Mouse (Mus musculus) adrenal gland, adult (tissue): ENCODE measurements around the gene Slc2a3.
"Not testable (repeated sequence)": the region's sequence is repeated elsewhere in the genome, so short reads cannot be mapped to it uniquely, and the experiment has no call there.

ENCODE experiments used
- DNase-seq, 2 experiments: peaks; one replicate each; pipeline ENCODE4 v3.0.0; 2022 to 2023; ENCODE audit warnings: low spot score in 1 of 2; ENCODE audit not compliant: inconsistent age in 2 of 2

The Slc2a3 gene

DNA sequence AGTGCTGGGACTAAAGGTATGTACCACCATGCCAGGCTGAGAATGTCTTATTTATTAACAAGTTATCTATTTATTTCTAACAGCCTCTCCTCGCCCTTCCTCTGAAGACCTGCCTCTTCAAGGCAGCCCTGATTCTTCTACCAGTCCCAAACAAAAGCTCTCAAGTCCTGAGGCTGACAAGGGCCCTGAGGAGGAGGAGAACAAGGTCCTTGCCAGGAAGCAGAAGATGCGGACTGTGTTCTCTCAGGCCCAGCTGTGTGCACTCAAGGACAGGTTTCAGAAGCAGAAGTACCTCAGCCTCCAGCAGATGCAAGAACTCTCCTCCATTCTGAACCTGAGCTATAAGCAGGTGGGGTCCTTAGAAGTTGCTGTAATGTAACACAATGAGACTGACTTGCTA, 90.0 kb downstream of the Slc2a3 start:
- no peak for DNase-seq

DNA sequence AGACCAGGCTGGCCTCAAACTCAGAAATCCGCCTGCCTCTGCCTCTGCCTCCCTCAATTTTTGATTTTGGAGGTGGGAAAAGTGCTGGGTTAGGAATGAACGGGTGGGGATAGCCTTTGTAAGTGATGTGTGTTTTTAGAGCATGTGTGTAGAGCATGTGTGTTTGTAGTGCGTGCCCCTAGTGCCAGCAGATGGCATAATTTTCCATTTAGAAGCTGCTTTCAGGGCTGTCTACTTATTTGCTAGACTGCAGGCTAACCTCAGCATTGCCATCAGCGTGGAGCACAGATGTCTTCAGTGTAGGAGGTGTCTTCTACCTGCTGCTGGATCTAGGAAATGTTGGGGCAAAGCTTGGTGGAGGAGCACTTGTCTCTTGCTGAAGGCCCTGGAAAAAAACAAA, 92.6 kb downstream of the Slc2a3 start:
- DNase-seq, result no peak

DNA sequence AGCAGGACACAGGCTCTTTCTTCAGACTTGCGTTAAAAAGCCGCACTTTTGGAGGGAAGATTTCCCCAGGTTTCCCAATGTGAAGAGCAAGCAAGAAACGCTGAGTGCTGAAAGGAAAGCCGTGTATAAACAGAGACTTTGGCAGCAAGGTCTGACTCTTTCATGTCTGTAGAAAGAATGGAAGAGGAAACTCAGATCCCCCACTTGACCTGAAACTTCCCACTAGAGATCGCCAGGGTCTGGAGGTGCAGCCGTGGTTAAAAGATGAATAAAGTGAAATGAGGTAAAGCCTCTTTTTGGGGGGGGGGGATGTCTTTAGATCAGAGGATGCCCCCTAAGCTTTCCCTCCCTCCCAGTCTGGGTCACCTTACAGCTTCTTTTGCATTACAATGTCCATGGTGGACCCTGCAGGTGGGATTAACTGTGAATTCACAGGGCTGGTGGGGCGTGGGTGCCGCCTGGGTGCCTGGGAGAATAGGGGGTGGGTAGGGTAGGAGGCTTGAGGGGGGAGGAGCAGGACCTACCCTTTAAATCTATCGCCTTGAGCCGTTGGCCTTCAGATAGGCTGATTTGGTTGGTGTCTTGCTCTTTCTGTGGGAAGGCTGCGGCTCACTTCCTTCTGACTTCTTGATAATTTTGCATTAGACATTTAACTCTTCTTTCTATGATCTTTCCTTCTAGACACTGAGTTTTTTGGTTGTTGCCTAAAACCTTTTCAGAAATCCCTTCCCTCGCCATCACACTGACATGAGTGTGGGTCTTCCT, 94.2 kb downstream of the Slc2a3 start, which contains the start of gene Nanog:
TSS of gene Nanog (plus strand) at position 454 of the 765 bp plus-strand sequence.
- no peak for DNase-seq

DNA sequence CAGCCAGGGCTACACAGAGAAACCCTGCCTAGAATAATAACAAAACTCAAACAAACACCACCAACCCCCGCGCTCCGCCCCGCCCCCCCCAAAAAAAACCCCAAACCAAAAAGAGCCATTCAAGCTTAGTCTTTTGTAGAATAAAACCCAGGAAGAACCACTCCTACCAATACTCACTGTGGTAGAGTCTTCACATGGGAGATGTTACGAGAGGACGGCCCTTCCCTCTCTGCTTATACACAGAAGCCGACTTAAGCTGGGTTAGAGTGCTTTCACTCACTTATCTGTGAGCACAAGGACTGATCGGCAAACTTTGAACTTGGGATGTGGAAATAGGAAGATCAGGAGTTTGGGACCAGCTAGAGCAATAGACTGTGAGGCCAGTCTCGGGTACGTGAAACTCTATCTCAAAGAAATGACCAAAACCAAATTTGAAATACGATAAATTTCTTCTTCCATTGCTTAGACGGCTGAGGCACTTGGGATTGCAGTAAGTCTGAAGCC, 95.1 kb downstream of the Slc2a3 start:
- DNase-seq, result no peak

DNA sequence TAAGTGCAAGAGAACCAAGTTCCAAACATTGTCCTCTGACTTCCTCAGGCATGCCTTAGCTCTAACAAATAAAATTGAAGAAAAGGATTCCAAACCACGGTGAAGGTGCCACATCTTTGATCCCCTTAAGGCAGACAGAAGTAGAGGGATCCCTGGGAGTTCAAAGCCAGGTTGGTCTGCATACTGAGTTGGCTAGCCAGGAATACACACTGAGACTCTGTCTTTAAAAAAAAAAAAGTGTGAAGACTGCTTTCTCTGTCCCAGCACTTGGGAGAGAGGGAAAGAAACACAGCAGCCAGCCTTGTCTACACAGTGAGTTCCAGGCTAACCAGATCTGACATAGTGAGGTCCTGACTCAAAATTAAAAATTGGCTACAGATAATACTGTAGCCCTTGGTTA, 97.7 kb downstream of the Slc2a3 start:
- DNase-seq, result no peak

DNA sequence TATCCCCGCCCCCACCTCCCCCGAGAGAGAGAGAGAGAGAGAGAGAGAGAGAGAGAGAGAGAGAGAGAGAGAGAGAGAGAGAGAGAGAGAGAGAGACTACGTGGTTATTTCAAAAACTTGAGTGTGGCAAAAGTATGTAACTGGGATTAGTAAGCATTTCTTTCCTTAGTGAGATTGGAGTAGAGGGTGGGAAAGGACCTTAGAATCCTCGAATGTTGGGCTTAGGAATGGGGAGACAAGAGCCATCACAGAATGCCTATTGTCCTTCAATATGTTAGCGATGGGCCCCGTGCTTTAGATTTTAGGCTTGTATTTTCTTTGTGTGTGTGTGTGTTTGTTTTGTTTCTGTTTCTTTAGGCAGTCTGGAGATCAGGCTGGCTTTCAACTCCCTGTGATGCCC, 98.2 kb downstream of the Slc2a3 start:
- no peak for DNase-seq

DNA sequence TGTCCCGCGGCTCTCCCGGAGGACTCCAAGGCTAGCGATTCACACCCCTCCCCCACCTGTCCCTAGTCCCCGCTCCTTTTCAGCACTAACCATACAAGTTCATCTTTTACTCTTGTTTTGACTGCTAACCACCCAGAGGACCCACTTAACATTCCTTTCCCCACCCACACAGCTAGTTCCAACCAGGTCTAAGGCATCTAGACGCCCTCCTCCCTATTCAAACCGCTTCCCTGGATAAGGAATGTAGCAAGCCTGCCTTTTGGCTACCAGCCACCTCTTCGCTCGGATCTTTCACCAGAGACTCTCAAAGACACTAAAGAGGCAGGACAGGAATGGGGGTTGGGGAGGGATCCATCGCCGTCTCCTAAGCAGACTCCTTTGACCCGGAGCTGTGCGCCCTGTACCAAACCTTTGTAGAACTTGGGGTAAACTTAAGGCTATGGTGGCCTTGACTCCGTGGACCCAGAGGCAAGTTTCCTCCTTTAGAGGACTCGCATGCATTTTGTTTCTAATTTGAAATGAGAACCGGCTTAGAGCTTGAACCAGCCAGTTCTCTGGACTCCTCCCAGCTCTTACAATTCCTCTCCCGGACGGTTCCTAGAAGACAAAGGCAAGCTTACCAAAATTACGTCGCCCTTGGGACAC, 98.8 kb downstream of the Slc2a3 start:
- peak; percentile 27 to 75 for DNase-seq

DNA sequence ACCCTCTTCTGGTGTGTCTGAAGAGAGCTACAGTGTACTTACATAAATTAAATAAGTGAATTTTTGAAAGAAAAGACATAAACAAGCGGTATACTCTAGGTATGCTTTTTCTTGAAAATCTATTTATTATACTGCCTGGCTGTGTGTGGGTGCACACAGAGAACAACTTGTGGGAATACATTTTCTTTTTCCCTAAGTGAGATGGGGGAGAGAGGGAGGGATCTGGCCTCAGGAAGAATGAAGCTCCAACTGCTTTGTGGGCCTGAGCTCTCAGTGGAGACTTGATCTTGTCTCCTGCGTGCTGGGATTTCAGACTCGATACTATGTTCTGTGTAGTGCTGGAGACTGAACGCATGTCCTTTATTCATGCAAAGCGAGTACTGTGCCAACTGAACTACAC, 99.6 kb downstream of the Slc2a3 start:
- no peak for DNase-seq

DNA sequence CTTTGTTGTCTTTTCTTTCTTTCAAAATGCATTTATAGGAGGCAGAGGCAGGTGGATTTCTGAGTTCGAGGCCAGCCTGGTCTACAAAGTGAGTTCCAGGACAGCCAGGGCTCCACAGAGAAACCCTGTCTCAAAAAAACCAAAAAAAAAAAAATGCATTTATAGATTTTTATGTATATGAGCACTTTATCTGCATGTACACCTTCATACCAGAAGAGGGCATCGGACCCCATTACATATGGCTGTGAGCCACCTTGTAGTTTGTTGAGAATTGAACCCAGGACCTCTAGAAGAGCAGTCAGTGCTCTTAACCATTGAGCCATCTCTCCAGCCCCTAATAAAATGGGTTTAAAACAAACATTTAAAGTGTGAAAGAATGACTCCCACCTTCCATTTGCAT, 101.8 kb downstream of the Slc2a3 start:
- DNase-seq, result not testable (repeated sequence)

DNA sequence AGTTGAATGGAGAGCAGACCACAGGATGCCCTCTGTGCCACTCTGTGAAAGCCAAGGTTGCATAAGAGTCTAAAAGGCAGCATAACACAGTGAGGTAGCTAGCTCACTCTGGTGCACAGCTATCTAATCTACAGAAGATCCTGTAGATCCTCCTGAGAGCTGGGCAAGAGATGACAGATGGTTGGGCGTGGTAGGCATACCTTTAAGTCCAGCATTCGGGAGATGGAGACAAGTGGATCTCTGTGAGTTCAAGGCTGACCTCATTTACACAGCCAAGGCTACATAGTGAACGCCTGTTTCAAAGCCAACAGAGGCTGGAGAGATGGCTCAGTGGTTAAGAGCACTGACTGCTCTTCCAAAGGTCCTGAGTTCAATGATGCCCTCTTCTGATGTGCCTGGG, 106.0 kb downstream of the Slc2a3 start:
- no peak for DNase-seq

DNA sequence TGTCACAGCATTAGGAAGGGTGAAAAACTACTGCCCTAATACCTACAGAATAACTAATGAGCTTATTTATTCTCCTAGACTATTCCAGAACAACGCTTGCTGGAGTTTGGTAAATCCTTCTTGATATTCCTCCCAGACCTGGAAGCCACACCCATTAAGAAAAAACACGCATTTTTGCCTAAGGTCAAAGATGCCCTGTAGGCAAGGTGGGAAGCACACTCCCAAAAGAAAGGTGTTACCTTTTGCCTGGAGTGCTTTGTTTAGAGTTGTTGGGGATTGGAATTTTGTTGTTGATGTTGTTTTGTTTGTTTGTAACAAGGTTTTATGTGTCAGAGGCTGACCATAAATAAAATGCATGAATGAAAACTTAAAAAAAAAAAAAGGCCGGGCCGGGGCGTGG, 111.4 kb downstream of the Slc2a3 start:
- no peak for DNase-seq

DNA sequence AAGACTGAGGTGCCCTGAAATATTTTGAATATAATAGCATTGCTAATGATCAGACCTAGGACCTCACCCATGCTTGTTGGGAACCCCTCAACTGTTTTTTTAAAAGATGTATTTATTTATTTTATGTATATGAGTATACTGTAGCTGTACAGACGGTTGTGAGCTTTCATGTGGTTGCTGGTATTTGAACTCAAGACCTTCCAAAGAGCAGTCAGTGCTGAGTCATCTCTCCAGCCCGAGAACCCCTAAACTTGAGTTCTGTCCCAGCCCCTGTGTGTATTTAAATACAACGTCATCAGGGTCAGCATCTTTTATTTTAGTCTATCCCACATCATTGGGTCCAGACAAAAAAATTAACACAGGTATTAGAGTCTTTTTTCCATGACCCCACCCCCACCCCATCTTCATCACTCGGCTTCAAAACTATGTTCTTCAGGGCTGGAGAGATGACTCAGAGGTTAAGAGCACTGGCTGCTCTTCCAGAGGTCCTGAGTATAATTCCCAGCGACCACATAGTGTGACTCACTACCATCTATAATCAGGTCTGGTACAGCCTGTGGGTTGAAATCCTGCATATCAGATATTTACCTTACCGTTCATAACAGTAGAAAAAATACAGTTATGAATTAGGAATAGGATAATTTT, 111.9 kb downstream of the Slc2a3 start:
- DNase-seq, result no peak

DNA sequence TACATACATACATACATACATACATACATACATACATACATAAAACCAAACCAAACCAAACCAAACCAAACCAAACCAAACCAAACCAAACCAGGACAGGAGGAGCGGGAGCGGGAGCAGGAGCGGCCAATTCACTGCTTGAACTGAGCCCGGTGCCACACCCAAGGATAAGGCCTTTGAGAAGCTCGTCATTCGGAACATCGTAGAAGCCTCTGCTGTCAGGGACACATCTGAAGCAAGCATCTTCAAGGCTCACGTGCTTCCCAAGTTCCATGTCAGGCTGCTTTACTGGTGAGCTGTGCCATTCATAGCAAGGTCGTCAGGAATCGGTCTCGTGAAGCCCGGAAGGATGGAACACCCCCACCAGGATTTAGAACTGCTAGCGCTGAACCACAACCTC, 114.7 kb downstream of the Slc2a3 start:
- no peak for DNase-seq

DNA sequence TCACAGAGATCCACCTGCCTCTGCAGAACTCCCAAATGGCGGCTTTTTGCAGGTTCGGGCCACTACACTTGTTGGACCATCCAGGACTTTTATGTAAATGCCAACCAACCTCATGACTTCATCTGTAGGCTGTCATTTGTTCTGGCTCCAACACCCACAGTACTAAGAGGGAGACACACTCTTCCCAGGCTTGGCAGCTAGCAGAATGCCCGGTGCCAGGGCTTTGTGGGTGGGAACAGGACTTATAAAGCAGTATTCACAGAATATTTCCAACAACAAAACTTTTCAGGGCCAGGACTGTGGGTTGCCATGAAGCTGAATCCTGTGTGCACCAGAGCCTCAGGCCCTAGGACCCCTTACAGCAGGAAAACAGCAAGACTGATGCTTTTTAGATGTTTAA, 118.8 kb downstream of the Slc2a3 start:
- DNase-seq, result no peak
